Mouse (Mus musculus): ENCODE data around the gene Pot1a. TPM values are rescaled to one million over a fixed set of nuclear protein-coding genes. Genes with fewer than 3 reads are reported as not detected.

Pot1a gene
- 27.3 and 28.8 TPM in 2 replicates for polyA plus RNA-seq (2015; fragmentation: Nextera tagmentation; extraction: Ambion mirVana)

DNA sequence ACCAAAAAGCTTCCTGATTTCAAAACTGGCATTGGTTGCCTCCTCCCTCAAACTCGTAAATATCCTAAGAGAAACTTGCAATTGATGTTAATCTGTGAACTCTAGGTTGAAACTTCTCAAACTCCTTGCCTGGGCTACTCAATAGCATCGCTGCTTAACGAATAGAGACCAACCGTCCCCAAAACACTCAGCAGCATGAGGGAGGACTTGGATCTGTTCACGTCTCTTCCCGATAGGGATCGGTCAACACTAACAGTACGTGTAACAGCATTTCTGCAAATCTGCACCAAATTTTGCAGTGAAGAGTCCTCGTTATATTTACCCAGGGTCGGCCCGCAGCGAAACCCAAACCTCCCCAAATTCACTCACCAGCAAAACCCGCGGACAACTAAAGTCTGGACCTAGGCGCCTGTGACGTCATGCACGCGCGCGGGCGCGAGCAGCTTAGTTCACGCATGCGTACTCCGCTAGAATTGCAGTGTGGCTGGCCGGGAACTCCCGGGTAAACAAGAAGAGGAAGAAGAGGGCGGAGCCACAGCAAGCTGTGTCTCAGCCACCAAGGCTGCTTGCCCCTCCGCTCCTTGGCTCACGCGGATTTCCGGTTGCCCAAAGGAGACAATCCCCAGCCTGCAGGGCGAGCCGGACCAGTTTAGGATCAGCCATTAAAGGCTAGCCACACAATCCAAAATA lies at the start of gene Pot1a:
Gene Pot1a (minus strand): TSS at position 441 of the 690 bp plus-strand sequence.
- peak within 1 kb of the TSS; percentile 88 for H3K27ac ChIP-seq
- peak within 1 kb of the TSS; percentile 63 for H3K4me3 ChIP-seq
- no peaks in the 10 kb centered on the region for H3K36me3 ChIP-seq (replicated peaks)
- 1% methylated on average over 34 of the region's 34 CpGs for WGBS
- no peaks in the 10 kb centered on the region for H3K27me3 ChIP-seq (replicated peaks)
- H3K9ac ChIP-seq = peak within 1 kb of the TSS; percentile 70
- peak; percentile 100 for ATAC-seq (replicated peaks)
- peak within 1 kb of the TSS; percentile 71 for H3K4me2 ChIP-seq
- no peaks in the 10 kb centered on the region for H3K9me3 ChIP-seq
- peaks cover 12% of the 10 kb centered on the region for H3K4me1 ChIP-seq

DNA sequence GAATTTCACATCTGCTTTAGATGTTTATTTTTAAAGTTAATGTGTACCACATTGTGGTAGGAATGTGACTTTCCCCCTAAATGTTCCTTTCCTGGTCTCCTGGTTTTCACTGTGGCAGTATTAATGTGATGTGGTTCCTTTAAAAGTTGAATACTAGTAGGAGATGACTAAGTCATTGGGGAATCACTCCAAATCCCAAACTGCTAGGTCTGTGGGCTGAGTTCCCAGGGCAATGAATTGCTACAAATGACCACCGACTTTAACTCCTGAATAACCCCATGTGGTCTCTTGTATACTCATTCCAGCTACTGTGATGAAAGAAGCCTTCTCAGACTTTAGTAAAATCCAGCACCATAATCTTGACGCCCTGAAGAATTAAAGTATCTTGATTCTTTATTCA lies 27.2 kb upstream of the Pot1a start:
- H3K4me2 ChIP-seq = no peak overlapping the region
- no peaks in the 10 kb centered on the region for H3K36me3 ChIP-seq (replicated peaks)
- H3K9ac ChIP-seq = no peak overlapping the region
- no peak overlapping the region for H3K4me3 ChIP-seq
- no peak overlapping the region for H3K27ac ChIP-seq
- 40% methylated on average over 2 of the region's 2 CpGs for WGBS
- no peaks in the 10 kb centered on the region for H3K4me1 ChIP-seq
- no peak for ATAC-seq (replicated peaks)
- no peaks in the 10 kb centered on the region for H3K9me3 ChIP-seq
- no peaks in the 10 kb centered on the region for H3K27me3 ChIP-seq (replicated peaks)

DNA sequence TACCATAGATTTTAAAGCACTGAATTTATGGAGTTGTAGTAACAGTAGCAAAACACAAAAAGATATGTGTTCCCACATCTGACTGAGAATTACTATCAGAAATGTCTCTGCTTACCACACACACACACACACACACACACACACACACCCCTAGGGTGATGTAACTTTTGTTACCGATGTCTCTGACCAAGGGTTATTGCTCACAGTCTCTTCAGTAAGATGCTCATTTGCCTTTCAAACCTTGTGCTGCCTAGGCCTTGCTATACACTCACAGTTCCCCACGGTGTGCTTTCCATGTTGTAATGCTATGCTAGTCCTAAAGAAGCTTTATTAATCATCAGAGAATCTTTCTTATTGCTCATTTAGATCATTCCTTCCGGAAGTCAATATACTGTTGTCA lies 3.0 kb downstream of the Pot1a start:
- Histone ChIP-seq H3K9me3 (no peaks in the 10 kb centered on the region), H3K27ac (no peak overlapping the region), H3K9ac (no peak overlapping the region), H3K27me3 (replicated peaks) (no peaks in the 10 kb centered on the region), H3K4me1 (peaks cover 12% of the 10 kb centered on the region), H3K4me2 (no peak overlapping the region), H3K4me3 (no peak overlapping the region), H3K36me3 (replicated peaks) (no peaks in the 10 kb centered on the region)
- ATAC-seq (replicated peaks) = no peak
- WGBS = 88% methylated on average over 3 of the region's 3 CpGs

DNA sequence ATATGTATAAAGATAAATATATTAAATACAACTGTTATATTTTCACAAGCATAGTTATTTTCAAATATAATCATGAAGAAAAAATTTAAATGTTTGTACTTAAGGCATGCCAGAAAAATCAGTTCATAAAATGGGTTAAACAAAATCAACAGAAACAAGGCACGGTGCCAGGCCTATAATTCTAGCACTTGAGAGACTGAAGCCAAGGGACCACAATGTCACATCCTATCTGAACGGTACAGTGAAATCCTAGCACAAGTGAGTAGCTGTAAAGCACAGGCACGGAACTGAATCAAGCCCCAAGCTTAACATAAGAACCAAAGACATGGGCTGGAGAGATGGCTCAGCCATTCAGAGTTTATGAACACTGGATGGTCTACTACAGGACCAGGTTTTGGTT lies 6.8 kb downstream of the Pot1a start:
- Histone ChIP-seq H3K27me3 (replicated peaks) (no peaks in the 10 kb centered on the region), H3K4me3 (no peak overlapping the region), H3K36me3 (replicated peaks) (0 out of 2 replicates have a peak, but pooled peaks cover 3% of the 10 kb centered on the region), H3K27ac (no peak overlapping the region), H3K4me1 (peaks cover 3% of the 10 kb centered on the region), H3K4me2 (no peak overlapping the region), H3K9ac (no peak overlapping the region), H3K9me3 (no peaks in the 10 kb centered on the region)
- ATAC-seq (replicated peaks) = no peak
- WGBS = 78% methylated on average over 3 of the region's 3 CpGs

DNA sequence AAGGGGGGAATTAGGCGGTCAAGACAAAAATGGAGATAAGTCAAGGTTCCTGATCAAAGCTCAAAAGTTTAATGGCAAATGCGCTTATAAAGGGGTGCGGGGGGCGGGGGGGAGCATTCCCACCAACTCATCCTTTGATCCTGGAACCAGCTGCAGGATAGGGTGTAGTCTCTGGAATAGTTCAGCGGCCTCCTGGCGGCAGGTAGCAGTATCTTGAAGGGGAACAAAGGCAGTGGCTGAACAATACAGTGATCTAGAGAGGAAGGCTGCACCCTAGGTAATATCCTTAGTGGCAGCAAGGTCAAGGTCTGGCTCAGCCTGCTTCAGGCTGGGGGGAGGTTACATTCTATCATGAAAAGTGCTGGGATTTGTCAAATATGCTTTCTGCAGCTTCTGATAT lies 7.8 kb downstream of the Pot1a start:
- Histone ChIP-seq H3K4me1 (no peaks in the 10 kb centered on the region), H3K27ac (no peak overlapping the region), H3K9me3 (no peaks in the 10 kb centered on the region), H3K9ac (no peak overlapping the region), H3K36me3 (replicated peaks) (0 out of 2 replicates have a peak, but pooled peaks cover 3% of the 10 kb centered on the region), H3K4me2 (no peak overlapping the region), H3K4me3 (no peak overlapping the region), H3K27me3 (replicated peaks) (no peaks in the 10 kb centered on the region)
- WGBS = 71% methylated on average over 6 of the region's 6 CpGs
- ATAC-seq (replicated peaks) = no peak

DNA sequence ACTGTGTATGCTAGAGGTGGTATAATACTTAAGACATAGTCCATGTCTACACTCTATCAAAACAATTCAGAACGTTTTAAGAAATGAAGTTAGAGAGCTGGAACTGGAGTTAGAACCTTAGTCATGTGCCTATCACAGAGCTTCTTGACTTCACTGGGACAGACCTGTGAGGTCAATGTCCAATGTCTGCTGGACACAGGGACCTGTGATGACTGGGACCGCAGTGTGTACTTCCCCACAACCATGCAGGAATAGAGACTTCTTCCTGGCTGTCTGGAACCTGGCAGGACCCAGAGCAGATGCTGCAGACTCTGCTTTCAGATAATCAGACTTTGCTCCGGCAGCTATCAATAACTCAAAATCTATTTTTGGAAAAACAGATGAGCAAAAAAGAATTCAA lies 40.8 kb downstream of the Pot1a start:
- H3K27ac ChIP-seq = no peak overlapping the region
- WGBS = 94% methylated on average over 3 of the region's 3 CpGs
- no peak for ATAC-seq (replicated peaks)

DNA sequence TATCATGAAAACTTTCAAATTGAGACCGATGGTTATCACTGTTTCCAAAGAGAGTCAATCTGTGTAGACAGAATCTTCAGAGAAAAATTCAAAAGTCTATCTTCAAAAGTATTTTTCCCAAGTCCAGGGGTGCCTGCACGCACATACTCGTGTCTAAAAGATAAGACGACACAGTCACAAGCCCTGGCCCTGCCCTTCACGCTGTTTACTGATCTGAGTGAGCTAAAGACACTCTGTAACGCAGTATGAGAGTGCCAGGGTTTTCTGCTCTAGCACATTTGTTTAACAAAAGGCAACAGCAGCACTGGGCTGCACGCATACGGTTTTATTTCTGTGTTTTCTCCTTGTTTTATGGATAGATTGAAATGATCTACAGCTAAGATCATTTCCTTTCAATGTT lies 41.5 kb downstream of the Pot1a start:
- Histone ChIP-seq H3K4me1 (peaks cover 5% of the 10 kb centered on the region; the same call in 1 of the 2 replicates), H3K4me2 (peak overlapping the region; percentile 37), H3K27me3 (replicated peaks) (no peaks in the 10 kb centered on the region), H3K9ac (no peak overlapping the region), H3K9me3 (no peaks in the 10 kb centered on the region), H3K27ac (no peak overlapping the region), H3K4me3 (no peak overlapping the region), H3K36me3 (replicated peaks) (no peaks in the 10 kb centered on the region; the same call in 1 of the 2 replicates)
- 67% methylated on average over 8 of the region's 8 CpGs for WGBS
- ATAC-seq (replicated peaks) = peak; percentile 76

More for the DNA sequence above, 40.8 kb downstream of the Pot1a start:
- Histone ChIP-seq H3K4me3 (no peak overlapping the region), H3K36me3 (replicated peaks) (no peaks in the 10 kb centered on the region; the same call in 1 of the 2 replicates), H3K9ac (no peak overlapping the region), H3K4me2 (no peak overlapping the region), H3K4me1 (peaks cover 5% of the 10 kb centered on the region; the same call in 1 of the 2 replicates), H3K27me3 (replicated peaks) (no peaks in the 10 kb centered on the region), H3K9me3 (no peaks in the 10 kb centered on the region)

DNA sequence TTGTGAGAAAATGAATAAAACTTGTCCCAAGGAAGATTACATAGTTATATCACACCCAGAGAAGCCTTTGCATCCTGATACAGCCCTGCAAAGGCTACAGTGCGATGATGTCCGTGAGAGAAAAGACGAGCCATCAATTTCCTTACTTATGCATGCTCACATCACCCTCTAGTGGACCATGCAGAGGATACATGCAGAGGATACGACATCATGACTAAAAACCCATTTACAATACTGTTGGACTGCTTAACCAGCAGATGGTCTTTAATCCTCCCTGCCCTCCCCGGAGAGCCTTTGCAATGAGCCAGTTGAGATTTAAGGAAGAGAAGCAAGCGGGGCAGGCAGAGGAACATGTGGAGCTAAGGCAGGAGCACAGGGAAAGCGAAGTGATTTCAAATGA lies 42.0 kb downstream of the Pot1a start:
- Histone ChIP-seq H3K9me3 (no peaks in the 10 kb centered on the region), H3K27me3 (replicated peaks) (no peaks in the 10 kb centered on the region), H3K9ac (no peak overlapping the region), H3K36me3 (replicated peaks) (peaks cover 2% of the 10 kb centered on the region), H3K4me3 (no peak overlapping the region), H3K4me1 (peaks cover 5% of the 10 kb centered on the region; the same call in 1 of the 2 replicates), H3K4me2 (peak overlapping the region; percentile 37), H3K27ac (no peak overlapping the region)
- ATAC-seq (replicated peaks) = peak; percentile 96
- 16% methylated on average over 7 of the region's 7 CpGs for WGBS

DNA sequence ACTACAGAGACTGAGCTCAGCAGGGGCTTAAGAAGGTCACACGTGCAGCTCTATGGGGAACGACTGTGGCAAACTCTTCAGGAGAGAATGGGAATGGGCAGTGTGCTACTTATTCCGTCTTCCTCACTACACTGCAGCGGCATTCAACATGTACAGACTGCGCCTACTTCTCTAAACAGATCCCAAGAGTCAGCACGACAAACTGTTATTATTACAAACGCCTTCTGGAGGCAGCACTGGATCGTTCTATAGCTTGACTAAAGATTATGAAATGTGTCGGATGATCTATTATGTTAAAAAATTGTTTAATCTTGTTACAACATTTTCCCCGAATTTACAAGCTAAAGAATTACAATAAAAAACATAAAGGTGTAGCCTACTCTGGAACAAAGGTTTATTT lies 42.8 kb downstream of the Pot1a start:
- no peak overlapping the region for H3K9ac ChIP-seq
- H3K4me3 ChIP-seq = no peak overlapping the region
- no peak overlapping the region for H3K4me2 ChIP-seq
- no peak overlapping the region for H3K27ac ChIP-seq
- ATAC-seq (replicated peaks) = 0 out of 2 replicates have a peak, but pooled peaks have one; percentile 32
- H3K9me3 ChIP-seq = no peaks in the 10 kb centered on the region
- 72% methylated on average over 10 of the region's 10 CpGs for WGBS
- peaks cover 5% of the 10 kb centered on the region; the same call in 1 of the 2 replicates for H3K4me1 ChIP-seq
- H3K27me3 ChIP-seq (replicated peaks) = no peaks in the 10 kb centered on the region
- peaks cover 8% of the 10 kb centered on the region for H3K36me3 ChIP-seq (replicated peaks)

DNA sequence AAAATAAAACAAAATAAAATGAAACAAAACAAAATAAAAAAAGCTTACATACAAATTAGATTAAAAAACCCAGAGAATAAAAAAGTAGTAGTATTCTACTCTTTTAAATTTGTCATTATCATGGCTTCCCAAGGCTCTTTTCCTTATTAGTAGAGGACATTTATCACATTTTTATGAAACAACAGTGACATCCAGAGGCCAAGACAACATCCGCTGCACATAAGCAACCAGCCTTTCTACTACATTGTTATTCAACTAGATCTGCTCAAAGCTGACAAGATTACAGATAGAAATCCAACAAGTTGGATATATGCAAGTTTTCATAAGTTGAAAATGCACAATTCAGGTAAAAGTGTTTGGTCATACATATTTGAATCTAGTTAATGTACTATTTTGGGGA lies 56.4 kb downstream of the Pot1a start:
- Histone ChIP-seq H3K36me3 (replicated peaks) (no peaks in the 10 kb centered on the region), H3K4me3 (no peak overlapping the region), H3K9ac (no peak overlapping the region), H3K4me2 (no peak overlapping the region), H3K27me3 (replicated peaks) (no peaks in the 10 kb centered on the region), H3K4me1 (no peaks in the 10 kb centered on the region), H3K9me3 (no peaks in the 10 kb centered on the region), H3K27ac (no peak overlapping the region)
- WGBS = 97% methylated on average over 1 of the region's 1 CpGs
- ATAC-seq (replicated peaks) = 0 out of 2 replicates have a peak, but pooled peaks have one; percentile 69

DNA sequence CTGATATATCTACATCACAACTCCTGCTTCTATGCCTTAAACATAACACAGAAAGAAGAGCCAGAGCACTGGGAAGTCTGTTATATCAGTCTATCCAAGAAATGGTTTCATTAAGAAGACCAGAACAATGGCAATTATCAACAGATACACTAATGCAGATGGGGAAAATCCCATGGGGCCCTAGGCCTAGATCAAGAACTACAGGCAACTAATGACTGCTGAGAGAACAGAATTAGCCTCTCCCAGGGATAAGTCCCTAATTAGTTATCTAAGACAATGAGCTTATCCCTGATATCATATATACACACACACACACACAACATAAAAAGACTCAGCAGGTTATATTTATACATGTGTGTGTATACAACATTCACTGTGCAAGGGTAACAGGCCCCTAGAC lies 72.5 kb downstream of the Pot1a start:
- Histone ChIP-seq H3K36me3 (replicated peaks) (no peaks in the 10 kb centered on the region), H3K4me3 (no peak overlapping the region), H3K27me3 (replicated peaks) (no peaks in the 10 kb centered on the region), H3K9me3 (no peaks in the 10 kb centered on the region), H3K4me1 (no peaks in the 10 kb centered on the region), H3K9ac (no peak overlapping the region), H3K27ac (no peak overlapping the region), H3K4me2 (no peak overlapping the region)
- no peak for ATAC-seq (replicated peaks)

DNA sequence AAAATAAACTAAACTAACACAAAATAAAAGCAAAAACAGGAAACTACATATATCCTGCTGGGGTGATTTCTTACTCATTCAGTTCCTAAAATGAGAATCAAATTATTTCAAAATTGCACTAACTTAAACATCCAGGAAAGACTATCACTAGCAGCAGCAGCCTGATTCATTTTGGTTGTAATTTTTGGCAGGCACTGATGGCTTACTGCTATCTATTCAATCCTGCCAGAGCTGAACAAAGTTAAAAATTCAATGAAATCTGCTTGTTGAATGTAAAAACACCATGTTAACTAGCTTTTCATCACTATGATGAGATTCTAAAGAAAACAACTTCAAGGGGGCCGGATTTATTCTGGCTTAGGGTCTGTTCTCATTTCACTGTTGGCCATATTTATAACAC lies 82.5 kb downstream of the Pot1a start:
- Histone ChIP-seq H3K27ac (no peak overlapping the region), H3K9ac (no peak overlapping the region), H3K36me3 (replicated peaks) (no peaks in the 10 kb centered on the region), H3K4me1 (no peaks in the 10 kb centered on the region), H3K9me3 (no peaks in the 10 kb centered on the region), H3K27me3 (replicated peaks) (no peaks in the 10 kb centered on the region), H3K4me2 (no peak overlapping the region), H3K4me3 (no peak overlapping the region)
- ATAC-seq (replicated peaks) = no peak
- WGBS = 84% methylated on average over 1 of the region's 1 CpGs

DNA sequence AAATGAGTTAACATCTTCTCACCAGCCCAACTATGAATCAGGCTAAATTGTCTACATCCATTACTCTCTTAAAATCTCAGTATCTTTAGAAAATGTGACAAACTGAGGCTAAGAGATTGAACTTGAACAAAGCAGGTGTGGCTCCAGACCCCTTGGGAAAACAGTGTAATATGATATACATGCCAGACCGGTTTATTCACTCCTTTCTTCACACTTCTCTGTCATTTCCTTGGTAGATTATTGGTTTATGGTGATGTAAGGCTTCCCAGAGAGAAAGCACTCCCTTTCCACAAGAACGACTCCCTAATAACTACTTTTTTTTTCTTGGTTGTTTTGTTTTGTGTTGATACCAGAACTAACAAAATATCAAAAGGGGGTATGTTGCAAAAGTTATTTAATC lies 98.4 kb downstream of the Pot1a start:
- no peaks in the 10 kb centered on the region for H3K36me3 ChIP-seq (replicated peaks)
- no peak overlapping the region for H3K9ac ChIP-seq
- no peaks in the 10 kb centered on the region for H3K4me1 ChIP-seq
- no peak overlapping the region for H3K4me2 ChIP-seq
- no peaks in the 10 kb centered on the region for H3K9me3 ChIP-seq
- 46% methylated on average over 2 of the region's 2 CpGs for WGBS
- no peak overlapping the region for H3K4me3 ChIP-seq
- ATAC-seq (replicated peaks) = no peak
- no peak overlapping the region for H3K27ac ChIP-seq
- no peaks in the 10 kb centered on the region for H3K27me3 ChIP-seq (replicated peaks)

Data from midbrain, embryonic 15.5 days (tissue).